Mouse (Mus musculus) C2C12 (cell line): ENCODE data around the gene Prkaa1. TPM values are rescaled to one million over a fixed set of nuclear protein-coding genes. Genes with fewer than 3 reads are reported as not detected.
"Not testable (repeated sequence)": the region's sequence is repeated elsewhere in the genome, so short reads cannot be mapped to it uniquely, and the experiment has no call there.

Experiments
- H3K27me3 ChIP-seq: one replicate; pipeline ENCODE4 v1.6.1; 2011; ENCODE audit not compliant: control insufficient read depth, insufficient read depth, insufficient read length
- H3K36me3 ChIP-seq: one replicate; pipeline ENCODE4 v1.6.1; 2011; ENCODE audit not compliant: control insufficient read depth, insufficient read depth
- H3K4me3 ChIP-seq: one replicate; pipeline ENCODE4 v1.5.1; 2011; ENCODE audit warnings: mild to moderate bottlenecking, control low read depth; ENCODE audit not compliant: poor library complexity, insufficient read depth, severe bottlenecking
- H3K79me2 ChIP-seq: one replicate; pipeline ENCODE4 v1.6.1; 2011; ENCODE audit not compliant: control insufficient read depth, insufficient read depth
- H3K79me3 ChIP-seq: one replicate; pipeline ENCODE4 v1.6.1; 2011; ENCODE audit warnings: low read depth, control low read depth
- H3ac ChIP-seq: one replicate; pipeline ENCODE3; 2011; ENCODE audit warnings: low read depth; ENCODE audit not compliant: control insufficient read depth, insufficient read length
- CEBPB ChIP-seq: IDR thresholded peaks from one replicate; pipeline ENCODE4 v1.6.1; 2011; ENCODE audit warnings: low read depth, mild to moderate bottlenecking, control low read depth, moderate library complexity
- CTCF ChIP-seq: IDR thresholded peaks from one replicate; pipeline ENCODE4 v1.5.1; 2011; ENCODE audit not compliant: control insufficient read depth, insufficient read depth, insufficient read length
- FOSL1 ChIP-seq: IDR thresholded peaks from one replicate; pipeline ENCODE4 v1.8.0; 2011; ENCODE audit warnings: mild to moderate bottlenecking, low read length; ENCODE audit not compliant: poor library complexity, insufficient read depth, severe bottlenecking
- MAX ChIP-seq: IDR thresholded peaks from one replicate; pipeline ENCODE4 v1.6.1; 2011; ENCODE audit warnings: mild to moderate bottlenecking, control low read depth
- MYOD1 ChIP-seq: IDR thresholded peaks from one replicate; pipeline ENCODE4 v1.6.1; 2011; ENCODE audit warnings: low read depth; ENCODE audit not compliant: control insufficient read depth, insufficient read length
- MYOG ChIP-seq: IDR thresholded peaks from one replicate; pipeline ENCODE4 v1.6.1; 2011; ENCODE audit not compliant: control insufficient read depth, insufficient read length; ENCODE audit errors: extremely low read depth
- USF1 ChIP-seq: IDR thresholded peaks from one replicate; pipeline ENCODE4 v1.6.1; 2011; ENCODE audit warnings: low read depth, mild to moderate bottlenecking, control low read depth, moderate library complexity
- polyA plus RNA-seq: library from polyadenylated mRNA; unstranded; fragments of >200 nt; fragmentation: generic; extraction: Trizol; gene quantifications from one replicate; pipeline ENCODE4 v1.2.1, GENCODE M21; 2012; ENCODE audit warnings: missing spikeins

The Prkaa1 gene
- polyA plus RNA-seq, 1 experiment = 21.3 TPM

GRCm38 (mm10) chr15:5220491-5220890, 76.8 kb downstream of the Prkaa1 start:
- TF ChIP-seq CEBPB (no peak), MYOD1 (no peak), MAX (no peak), CTCF (no peak), USF1 (no peak), MYOG (no peak), FOSL1 (no peak)
- H3K79me2 ChIP-seq = no peaks in the 10 kb centered on the region
- H3K4me3 ChIP-seq = no peak overlapping the region
- peaks cover 22% of the 10 kb centered on the region for H3K36me3 ChIP-seq
- H3K79me3 ChIP-seq = no peaks in the 10 kb centered on the region
- no peak overlapping the region for H3ac ChIP-seq
- H3K27me3 ChIP-seq = no peaks in the 10 kb centered on the region

GRCm38 (mm10) chr15:5230746-5231145, 87.1 kb downstream of the Prkaa1 start:
- peaks cover 21% of the 10 kb centered on the region for H3K36me3 ChIP-seq
- H3ac ChIP-seq, H3K4me3 ChIP-seq, H3K27me3 ChIP-seq, H3K79me2 ChIP-seq, H3K79me3 ChIP-seq: not testable (repeated sequence)

Other genes with a start within 250 kb of the Prkaa1 start
- not detected for gene Mroh2b, start 245.1 kb upstream of the Prkaa1 start, polyA plus RNA-seq
- gene C7, start 80.1 kb upstream of the Prkaa1 start, polyA plus RNA-seq = not detected
- 5.2 TPM for gene Card6, start 35.3 kb upstream of the Prkaa1 start, polyA plus RNA-seq
- gene Rpl37, start 27.2 kb upstream of the Prkaa1 start, polyA plus RNA-seq = 4,450 TPM
- gene Ttc33, start 41.7 kb downstream of the Prkaa1 start, polyA plus RNA-seq = 15.8 TPM
- 10.7 TPM for gene Ptger4, start 100.3 kb downstream of the Prkaa1 start, polyA plus RNA-seq